Mouse (Mus musculus) brain, embryonic 14.5 days (tissue): Measurements from ENCODE around the gene Noxa1. TPM values are rescaled to one million over a fixed set of nuclear protein-coding genes. Genes with fewer than 3 reads are reported as not detected.

Source experiments
- DNase-seq: peaks from one replicate; pipeline ENCODE4 v3.0.0-alpha.2; 2011; ENCODE audit warnings: low read depth
- CTCF ChIP-seq: fragments of 200-500 bp; IDR thresholded peaks from 2 replicates; pipeline ENCODE4 v1.5.1; 2012; ENCODE audit warnings: inconsistent platforms, mild to moderate bottlenecking, moderate library complexity, borderline replicate concordance; ENCODE audit not compliant: insufficient read depth, insufficient read length; ENCODE audit errors: extremely low read depth
- POLR2A ChIP-seq: fragments of 200-500 bp; IDR thresholded peaks from 2 replicates; pipeline ENCODE4 v1.6.1; 2012; ENCODE audit warnings: mild to moderate bottlenecking, inconsistent platforms, borderline replicate concordance; ENCODE audit not compliant: poor library complexity, insufficient read depth, insufficient read length, severe bottlenecking; ENCODE audit errors: extremely low read depth
- polyA plus RNA-seq: library from polyadenylated mRNA; depleted of rRNA; stranded (reverse); fragments of >200 nt; gene quantifications from 2 replicates; pipeline ENCODE4 v1.2.3, GENCODE M21; 2012; rRNA removed

Noxa1 gene
- polyA plus RNA-seq, 1 experiment = 0.04 TPM

GRCm38 (mm10) chr2:25063523-25063922 is 31.4 kb downstream of the Noxa1 start:
- no peak for DNase-seq

GRCm38 (mm10) chr2:25058926-25059325 is 36.0 kb downstream of the Noxa1 start:
- no peak for TF ChIP-seq CTCF
- no peak for TF ChIP-seq POLR2A
- DNase-seq = no peak

More at GRCm38 (mm10) chr2:25063523-25063922, 31.4 kb downstream of the Noxa1 start:
- TF ChIP-seq CTCF (no peak), POLR2A (no peak)

- DNase-seq = peak; percentile 8
These were observed 39.4 kb downstream of the Noxa1 start for GRCm38 (mm10) chr2:25055409-25056155.

GRCm38 (mm10) chr2:25055068-25055405 is 39.9 kb downstream of the Noxa1 start:
- DNase-seq = peak; percentile 87
- TF ChIP-seq CTCF = no peak
- TF ChIP-seq POLR2A = no peak

More at GRCm38 (mm10) chr2:25055409-25056155, 39.4 kb downstream of the Noxa1 start:
- no peak for TF ChIP-seq POLR2A
- TF ChIP-seq CTCF = no peak

GRCm38 (mm10) chr2:25054221-25055067 is 40.5 kb downstream of the Noxa1 start, which contains the start of gene Nsmf:
Gene Nsmf (plus strand): TSS chr2:25054355.
- TF ChIP-seq POLR2A (peak; percentile 83), CTCF (0 out of 2 replicates have a peak, but pooled peaks have one; percentile 9)

GRCm38 (mm10) chr2:25053101-25053500 is 41.8 kb downstream of the Noxa1 start:
- no peak for TF ChIP-seq CTCF

More at GRCm38 (mm10) chr2:25054221-25055067, 40.5 kb downstream of the Noxa1 start, which contains the start of gene Nsmf:
- DNase-seq = peak; percentile 92

GRCm38 (mm10) chr2:25051450-25051849 is 43.5 kb downstream of the Noxa1 start:
- TF ChIP-seq CTCF = no peak
- no peak for TF ChIP-seq POLR2A
- no peak for DNase-seq

More at GRCm38 (mm10) chr2:25053101-25053500, 41.8 kb downstream of the Noxa1 start:
- DNase-seq = no peak

- DNase-seq = peak; percentile 65
- TF ChIP-seq POLR2A (no peak), CTCF (no peak)
These were observed 44.0 kb downstream of the Noxa1 start for GRCm38 (mm10) chr2:25050921-25051320.

GRCm38 (mm10) chr2:25040089-25040488 is 54.9 kb downstream of the Noxa1 start:
- no peak for TF ChIP-seq POLR2A
- no peak for TF ChIP-seq CTCF
- no peak for DNase-seq

Other genes starting within 250 kb of the Noxa1 start
- gene Ehmt1, start 175.5 kb downstream of the Noxa1 start, polyA plus RNA-seq = 146 and 147 TPM in 2 replicates
- 53.1 and 82.3 TPM in 2 replicates for gene Arrdc1, start 159.9 kb downstream of the Noxa1 start, polyA plus RNA-seq
- 38.4 and 43.1 TPM in 2 replicates for gene Zmynd19, start 145.4 kb downstream of the Noxa1 start, polyA plus RNA-seq
- 39.8 and 46.4 TPM in 2 replicates for gene Dph7, start 132.7 kb downstream of the Noxa1 start, polyA plus RNA-seq
- 83.9 and 115 TPM in 2 replicates for gene Mrpl41, start 120.1 kb downstream of the Noxa1 start, polyA plus RNA-seq
- gene Pnpla7, start 119.1 kb downstream of the Noxa1 start, polyA plus RNA-seq = 5.5 and 6.4 TPM in 2 replicates
- gene Nsmf, start 40.8 kb downstream of the Noxa1 start, polyA plus RNA-seq = 194 and 297 TPM in 2 replicates
- gene Entpd8, start 14.8 kb downstream of the Noxa1 start, polyA plus RNA-seq = 0.11 and 0.18 TPM in 2 replicates
- gene Nrarp, start 85.6 kb upstream of the Noxa1 start, polyA plus RNA-seq = 50.0 and 58.5 TPM in 2 replicates
- 1.9 and 2.0 TPM in 2 replicates for gene Tor4a, start 101.7 kb upstream of the Noxa1 start, polyA plus RNA-seq
- gene Nelfb, start 116.3 kb upstream of the Noxa1 start, polyA plus RNA-seq = 78.9 and 91.3 TPM in 2 replicates
- gene Stpg3, start 119.5 kb upstream of the Noxa1 start, polyA plus RNA-seq = not detected in 2 replicates
- 0.10 and 0.14 TPM in 2 replicates for gene Fam166a, start 123.6 kb upstream of the Noxa1 start, polyA plus RNA-seq
- 449 and 524 TPM in 2 replicates for gene Tubb4b, start 129.6 kb upstream of the Noxa1 start, polyA plus RNA-seq
- not detected in 2 replicates for gene Slc34a3, start 139.2 kb upstream of the Noxa1 start, polyA plus RNA-seq
- not detected in 2 replicates for gene Rnf224, start 141.6 kb upstream of the Noxa1 start, polyA plus RNA-seq
- gene Rnf208, start 147.1 kb upstream of the Noxa1 start, polyA plus RNA-seq = 127 and 148 TPM in 2 replicates
- gene Cysrt1, start 147.3 kb upstream of the Noxa1 start, polyA plus RNA-seq = 0.10 and 0.67 TPM in 2 replicates
- 19.1 and 22.6 TPM in 2 replicates for gene AL732309.1, start 151.7 kb upstream of the Noxa1 start, polyA plus RNA-seq
- 26.4 and 32.2 TPM in 2 replicates for gene Tmem203, start 160.3 kb upstream of the Noxa1 start, polyA plus RNA-seq
- gene Tprn, start 167.5 kb upstream of the Noxa1 start, polyA plus RNA-seq = 7.7 and 13.0 TPM in 2 replicates
- gene Ssna1, start 177.3 kb upstream of the Noxa1 start, polyA plus RNA-seq = 105 and 160 TPM in 2 replicates
- 131 and 149 TPM in 2 replicates for gene Anapc2, start 177.3 kb upstream of the Noxa1 start, polyA plus RNA-seq
- gene Tmem210, start 193.0 kb upstream of the Noxa1 start, polyA plus RNA-seq = not detected in 2 replicates
- gene Lrrc26, start 194.8 kb upstream of the Noxa1 start, polyA plus RNA-seq = 0.07 TPM in 1 of 2 replicates, not detected in the other
- 24.4 and 47.2 TPM in 2 replicates for gene Grin1, start 224.0 kb upstream of the Noxa1 start, polyA plus RNA-seq
- 22.5 and 37.0 TPM in 2 replicates for gene Man1b1, start 237.2 kb upstream of the Noxa1 start, polyA plus RNA-seq